Mouse (Mus musculus) left cerebral cortex, adult 2 months (tissue): ENCODE data around the gene Parp11. TPM values are rescaled to one million over a fixed set of nuclear protein-coding genes. Genes with fewer than 3 reads are reported as not detected.
"Not testable (repeated sequence)": the region's sequence is repeated elsewhere in the genome, so short reads cannot be mapped to it uniquely, and the experiment has no call there.

Experiments used
- DNase-seq, 2 experiments: peaks; one replicate each; pipeline ENCODE4 v3.0.0; 2021 to 2022; ENCODE audit warnings: low spot score in 2 of 2, mixed read lengths in 1 of 2; ENCODE audit errors: extremely low spot score in 1 of 2
- H3K27ac ChIP-seq: fragments of 200-600 bp; 2 replicates; pipeline ENCODE4 v1.8.1; 2022
- H3K4me3 ChIP-seq: fragments of 200-600 bp; 2 replicates; pipeline ENCODE4 v1.8.1; 2022
- CTCF ChIP-seq: fragments of 200-600 bp; IDR thresholded peaks from 2 replicates; pipeline ENCODE4 v1.8.1; 2022; ENCODE audit warnings: antibody characterized with exemption, mild to moderate bottlenecking, moderate library complexity
- intact Hi-C: fragments of 180-260 bp; cut with DNase I; formaldehyde crosslinking; loops from one replicate; pipeline ENCODE4 v1.15.1; 2025
- total RNA-seq, 2 experiments: library from RNA; stranded (reverse); gene quantifications; 2 replicates each; pipeline ENCODE4 v1.2.3; 2021

Parp11 gene
- total RNA-seq, 2 experiments from 2014 or later = 32.8 to 34.7 TPM

- DNase-seq = peak; percentile 33 to 40
- intact Hi-C loops = loop anchor here (2.0 kb wide), 1 partner anchor 80 kb away; no protein-coding TSS in a partner anchor
- peak; percentile 85 for TF ChIP-seq CTCF
- no peak overlapping the region for H3K27ac ChIP-seq
- no peak overlapping the region for H3K4me3 ChIP-seq
Measured at GRCm38 (mm10) chr6:127502530-127502929, 55.9 kb downstream of the Parp11 start.

DNA sequence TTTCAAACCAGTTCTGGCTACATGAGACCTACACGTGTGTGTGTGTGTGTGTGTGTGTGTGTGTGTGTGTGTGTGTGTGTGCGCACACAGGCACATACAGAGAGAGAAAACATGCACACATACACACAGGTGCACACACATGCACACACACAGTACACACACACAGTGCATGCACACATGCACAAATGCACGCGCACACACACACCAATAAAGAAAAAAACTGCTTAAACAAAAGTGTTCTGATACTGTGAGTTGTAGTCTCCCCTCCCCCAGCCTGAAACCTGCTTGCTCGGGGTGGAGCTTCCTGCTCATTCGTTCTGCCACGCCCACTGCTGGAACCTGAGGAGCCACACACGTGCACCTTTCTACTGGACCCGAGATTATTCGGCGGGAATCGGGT is 67.1 kb downstream of the Parp11 start:
- H3K27ac ChIP-seq, intact Hi-C loops, DNase-seq, H3K4me3 ChIP-seq: not testable (repeated sequence)

GRCm38 (mm10) chr6:127521176-127521575 is 74.5 kb downstream of the Parp11 start:
- no peak overlapping the region for H3K4me3 ChIP-seq
- DNase-seq = no peak
- no peak for TF ChIP-seq CTCF
- intact Hi-C loops = no loop called here
- H3K27ac ChIP-seq = no peak overlapping the region

DNA sequence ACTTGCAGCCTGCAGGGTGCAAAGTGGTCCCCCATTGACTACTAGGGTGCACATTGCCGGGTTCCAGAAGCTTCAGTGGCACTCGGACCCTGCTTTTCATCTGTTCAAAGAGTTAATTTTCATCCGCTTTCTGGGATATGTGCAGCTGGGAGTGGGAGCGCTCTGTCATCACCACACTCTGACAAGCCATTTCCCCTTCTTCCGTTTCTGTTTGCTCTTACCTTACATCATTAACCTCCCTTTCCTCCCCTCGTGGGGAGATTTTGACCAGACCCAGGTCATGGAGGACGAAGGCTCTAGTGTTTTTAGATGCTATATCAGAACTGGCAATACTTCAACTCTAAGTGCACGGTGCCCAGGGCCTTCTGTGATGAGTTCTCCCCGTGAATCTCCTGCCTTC is 75.7 kb downstream of the Parp11 start:
- Histone ChIP-seq H3K27ac (no peak overlapping the region), H3K4me3 (no peak overlapping the region)
- intact Hi-C loops = no loop called here
- no peak for DNase-seq
- TF ChIP-seq CTCF = no peak

GRCm38 (mm10) chr6:127524442-127524841 is 77.8 kb downstream of the Parp11 start:
- intact Hi-C loops = no loop called here
- TF ChIP-seq CTCF = peak; percentile 78
- H3K27ac ChIP-seq = no peak overlapping the region
- H3K4me3 ChIP-seq = no peak overlapping the region
- peak; percentile 40 to 49 for DNase-seq

DNA sequence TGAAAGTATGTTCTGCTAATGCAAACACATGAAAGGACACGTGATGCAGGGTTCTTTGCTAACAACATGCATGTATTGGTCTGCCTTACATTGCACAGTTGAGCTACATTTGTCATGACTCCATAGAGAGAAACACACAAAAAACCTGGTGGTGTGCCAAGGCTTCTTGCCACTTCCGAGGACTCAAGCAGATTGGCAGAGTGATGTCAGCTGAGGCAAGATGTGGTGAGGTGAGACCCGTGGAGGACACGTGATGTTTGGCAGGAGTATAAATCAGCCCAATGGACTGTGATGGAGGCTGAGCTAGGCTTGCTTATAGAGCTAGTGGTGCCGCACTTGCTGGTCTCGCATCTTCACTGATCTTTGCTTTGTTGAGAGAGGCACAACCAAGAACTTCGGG is 82.0 kb downstream of the Parp11 start:
- no peak overlapping the region for H3K4me3 ChIP-seq
- DNase-seq = no peak
- H3K27ac ChIP-seq = no peak overlapping the region
- intact Hi-C loops = loop anchor here (2.0 kb wide), 1 partner anchor 24 kb away; no protein-coding TSS in a partner anchor
- no peak for TF ChIP-seq CTCF

DNA sequence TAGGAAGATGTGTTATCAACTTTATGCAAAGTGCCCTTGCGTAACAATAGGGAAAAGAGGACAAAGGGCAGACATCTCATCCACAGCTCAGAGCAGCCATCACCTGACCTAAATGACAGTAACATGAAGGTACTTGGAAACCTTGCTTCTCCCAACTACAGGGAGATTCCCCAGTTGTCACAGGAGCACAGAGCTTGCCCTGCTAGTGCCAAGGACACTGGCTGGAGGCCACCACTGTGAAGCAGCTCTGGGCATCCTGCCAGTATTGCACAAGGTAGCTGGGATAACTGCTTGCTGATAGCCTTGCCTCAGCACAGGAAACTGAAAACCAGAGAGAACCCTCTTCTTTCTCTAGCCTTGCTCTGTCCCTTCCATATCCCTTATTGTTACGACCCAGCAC is 82.8 kb downstream of the Parp11 start:
- Histone ChIP-seq H3K27ac (no peak overlapping the region), H3K4me3 (no peak overlapping the region)
- no peak for TF ChIP-seq CTCF
- peak in 1 of 2 experiments; percentile 14 for DNase-seq
- intact Hi-C loops = loop anchor here (2.0 kb wide), 1 partner anchor 25 kb away; no protein-coding TSS in a partner anchor

DNA sequence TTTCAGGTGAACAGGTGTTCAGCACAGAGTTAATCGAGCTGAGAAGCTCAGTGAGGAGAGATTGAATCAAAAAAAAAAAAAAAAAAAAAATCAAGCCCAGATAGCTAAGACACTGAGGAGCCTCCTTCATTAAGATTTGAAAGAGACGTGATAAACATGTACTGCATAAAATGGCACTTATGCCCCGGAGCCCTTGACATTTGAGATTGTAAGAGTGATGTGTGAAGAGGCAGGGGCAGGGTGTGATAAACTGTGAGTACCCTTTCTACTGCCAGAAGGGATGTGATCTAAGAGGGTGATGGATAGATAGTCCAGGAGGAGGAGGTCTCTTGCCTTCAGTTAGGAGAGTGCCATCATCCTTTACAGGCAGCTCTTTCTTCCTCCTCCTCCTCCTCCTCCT is 83.6 kb downstream of the Parp11 start:
- no peak for DNase-seq
- intact Hi-C loops = no loop called here
- no peak overlapping the region for H3K27ac ChIP-seq
- TF ChIP-seq CTCF = no peak
- no peak overlapping the region for H3K4me3 ChIP-seq

DNA sequence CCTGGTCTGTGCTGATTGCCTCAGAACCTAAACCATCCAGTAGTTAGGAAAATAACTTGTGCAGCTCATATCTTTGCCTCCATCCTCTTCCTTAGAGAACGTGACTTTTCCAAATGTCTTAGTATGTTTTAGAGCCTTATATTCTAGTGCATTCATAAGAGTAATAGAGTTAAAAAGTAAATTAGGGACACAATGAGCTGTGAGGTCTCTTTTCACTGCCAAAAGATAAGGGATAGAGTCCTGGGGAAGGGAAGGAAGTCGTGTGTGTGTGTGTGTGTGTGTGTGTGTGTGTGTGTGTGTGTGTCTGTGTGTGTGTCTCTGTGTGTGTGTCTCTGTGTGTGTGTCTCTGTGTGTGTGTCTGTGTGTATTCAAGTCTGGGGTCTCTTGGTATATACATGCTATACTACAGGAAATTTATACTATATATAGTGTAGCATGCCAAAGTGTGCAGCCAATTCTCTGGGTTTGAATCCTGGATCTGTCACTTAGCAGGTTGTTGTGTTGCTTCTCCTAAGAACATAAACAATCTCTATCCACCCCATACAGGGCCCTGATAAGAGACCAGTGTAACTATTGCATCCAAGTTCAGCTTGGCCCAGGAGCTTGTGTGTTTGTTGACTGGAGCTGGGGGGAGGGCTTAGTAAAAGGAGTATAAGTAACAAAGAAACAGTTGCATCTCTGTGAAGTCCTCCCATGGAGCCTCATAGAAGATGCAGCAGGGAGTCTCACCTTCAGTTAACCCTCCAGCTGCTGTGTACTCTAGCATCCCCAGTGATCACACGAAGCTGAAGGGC is 85.0 kb downstream of the Parp11 start:
- TF ChIP-seq CTCF = no peak
- Histone ChIP-seq H3K27ac (no peak overlapping the region), H3K4me3 (no peak overlapping the region)
- intact Hi-C loops = no loop called here
- no peak for DNase-seq

DNA sequence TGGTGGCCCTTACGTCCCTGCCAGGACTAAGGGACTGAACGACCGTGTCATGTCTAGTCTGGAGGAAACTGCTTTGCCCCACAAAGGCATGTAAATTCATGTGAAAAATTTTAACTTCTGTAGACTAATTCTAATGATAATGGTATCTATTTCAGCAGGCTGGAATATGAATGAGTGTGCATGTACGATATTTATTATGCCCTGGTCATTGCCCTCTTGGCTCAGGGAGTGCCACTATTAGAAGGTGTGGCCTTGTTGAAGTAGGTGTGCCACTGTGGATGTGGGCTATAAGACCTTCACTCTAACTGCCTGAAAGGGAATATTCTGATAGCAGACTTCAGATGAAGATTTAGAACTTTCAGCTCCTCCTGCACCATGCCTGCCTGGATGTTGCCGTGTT is 85.7 kb downstream of the Parp11 start:
- intact Hi-C loops = no loop called here
- H3K4me3 ChIP-seq = no peak overlapping the region

DNA sequence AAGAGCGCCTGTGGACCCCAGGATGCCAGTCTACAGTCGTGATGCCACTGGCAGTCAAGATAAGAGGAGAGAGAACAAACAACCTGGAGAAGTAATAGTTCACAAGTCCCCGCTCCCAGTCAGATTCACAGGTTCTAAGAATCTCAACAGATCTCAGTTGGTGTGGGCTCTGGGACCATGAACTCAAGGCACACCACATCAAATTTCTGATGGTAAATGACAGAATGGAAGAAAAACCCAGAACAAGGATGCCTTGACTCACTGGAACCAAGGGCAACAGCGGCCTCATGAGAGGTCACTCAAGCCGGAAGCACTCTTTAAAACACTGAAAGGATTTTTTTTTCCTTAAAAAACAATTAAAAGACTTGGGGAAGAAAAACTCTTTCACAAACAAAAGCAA is 87.1 kb downstream of the Parp11 start:
- intact Hi-C loops = no loop called here
- no peak overlapping the region for H3K27ac ChIP-seq

More for the DNA sequence above, 85.7 kb downstream of the Parp11 start:
- H3K27ac ChIP-seq = no peak overlapping the region
- no peak for DNase-seq
- no peak for TF ChIP-seq CTCF

GRCm38 (mm10) chr6:127537035-127537434 is 90.4 kb downstream of the Parp11 start:
- no peak for TF ChIP-seq CTCF
- intact Hi-C loops = no loop called here
- DNase-seq = no peak
- no peak overlapping the region for H3K27ac ChIP-seq
- no peak overlapping the region for H3K4me3 ChIP-seq

More for the DNA sequence above, 87.1 kb downstream of the Parp11 start:
- no peak for TF ChIP-seq CTCF
- no peak for DNase-seq
- H3K4me3 ChIP-seq = no peak overlapping the region

DNA sequence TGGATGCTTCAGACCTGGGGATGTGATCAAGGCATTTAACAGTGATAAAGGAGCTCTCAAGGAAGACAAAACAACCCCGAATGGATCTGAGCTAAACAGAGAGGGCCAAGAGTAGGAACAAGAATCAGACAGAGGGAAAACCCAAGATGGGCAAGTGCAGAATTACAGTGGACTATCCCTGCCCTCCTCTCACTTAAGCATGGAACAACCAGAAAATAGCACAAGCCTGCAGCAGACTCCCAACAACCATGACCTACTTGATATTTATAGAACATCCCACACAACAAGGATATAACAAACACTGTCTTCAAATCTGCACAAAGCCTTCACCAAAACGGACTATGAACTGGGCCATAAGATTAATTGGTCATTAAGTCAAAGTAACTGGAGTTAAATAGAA is 91.5 kb downstream of the Parp11 start:
- DNase-seq = no peak
- Histone ChIP-seq H3K4me3 (no peak overlapping the region), H3K27ac (peak overlapping the region; percentile 8)
- no peak for TF ChIP-seq CTCF
- intact Hi-C loops = no loop called here
